Mouse (Mus musculus): ENCODE data around the gene Syngr3. TPM values are rescaled to one million over a fixed set of nuclear protein-coding genes. Genes with fewer than 3 reads are reported as not detected.
"Not testable (repeated sequence)": the region's sequence is repeated elsewhere in the genome, so short reads cannot be mapped to it uniquely, and the experiment has no call there.

Syngr3 gene
- polyA plus RNA-seq, 1 experiment from 2014 or later, result 6.9 TPM

- no peak overlapping the region for H3K4me3 ChIP-seq (replicated peaks)
- no peaks in the 10 kb centered on the region for H3K27me3 ChIP-seq (replicated peaks)
- 12% methylated on average over 5 of the region's 5 CpGs for WGBS
- peaks cover 4% of the 10 kb centered on the region; the same call in 1 of the 2 replicates for H3K36me3 ChIP-seq
- H3K9me3 ChIP-seq, result no peaks in the 10 kb centered on the region
- 0 out of 2 replicates have a peak, but pooled peaks have one; percentile 21 for ATAC-seq (ENCODE audit: insufficient read depth, low FRiP score, low read depth)
- H3K4me1 ChIP-seq, result peaks cover 21% of the 10 kb centered on the region
- H3K9ac ChIP-seq, result no peak overlapping the region
- peak overlapping the region; percentile 67; the same call in 1 of the 2 replicates for H3K4me2 ChIP-seq
- no peak overlapping the region for H3K27ac ChIP-seq
These were observed 17.6 kb downstream of the Syngr3 start for GRCm38 (mm10) chr17:24672141-24672540.

GRCm38 (mm10) chr17:24671346-24671745 lies 18.4 kb downstream of the Syngr3 start:
- Histone ChIP-seq H3K9me3 (no peaks in the 10 kb centered on the region), H3K4me3 (replicated peaks) (peak overlapping the region; percentile 98; the same call in 1 of the 2 replicates), H3K36me3 (no peaks in the 10 kb centered on the region), H3K4me2 (peak overlapping the region; percentile 67; the same call in 1 of the 2 replicates), H3K4me1 (peaks cover 20% of the 10 kb centered on the region), H3K27ac (no peak overlapping the region), H3K9ac (no peak overlapping the region), H3K27me3 (replicated peaks) (no peaks in the 10 kb centered on the region)
- WGBS, result 62% methylated on average over 5 of the region's 5 CpGs
- ATAC-seq (ENCODE audit: insufficient read depth, low FRiP score, low read depth), result no peak

GRCm38 (mm10) chr17:24670246-24670844 lies 19.4 kb downstream of the Syngr3 start:
- Histone ChIP-seq H3K36me3 (no peaks in the 10 kb centered on the region), H3K4me1 (peaks cover 20% of the 10 kb centered on the region), H3K4me2 (peak overlapping the region; percentile 67), H3K27me3 (replicated peaks) (no peaks in the 10 kb centered on the region), H3K9me3 (no peaks in the 10 kb centered on the region), H3K4me3 (replicated peaks) (peak overlapping the region; percentile 98), H3K27ac (peak overlapping the region; percentile 84), H3K9ac (peak overlapping the region; percentile 89)
- no peak for ATAC-seq (ENCODE audit: insufficient read depth, low FRiP score, low read depth)
- 9% methylated on average over 8 of the region's 8 CpGs for WGBS

GRCm38 (mm10) chr17:24669545-24670245 lies 20.1 kb downstream of the Syngr3 start, which contains the start of gene Zfp598:
Gene Zfp598 (plus strand): TSS chr17:24669687.
- ATAC-seq (ENCODE audit: insufficient read depth, low FRiP score, low read depth), result peak; percentile 99
- Histone ChIP-seq H3K4me3 (replicated peaks) (peak within 1 kb of the TSS; percentile 98), H3K27me3 (replicated peaks) (no peaks in the 10 kb centered on the region), H3K36me3 (no peaks in the 10 kb centered on the region), H3K27ac (peak within 1 kb of the TSS; percentile 84), H3K4me2 (peak within 1 kb of the TSS; percentile 67), H3K9ac (peak within 1 kb of the TSS; percentile 89), H3K4me1 (peaks cover 20% of the 10 kb centered on the region), H3K9me3 (no peaks in the 10 kb centered on the region)
- WGBS, result under 1% methylated on average over 64 of the region's 80 CpGs

- 6% methylated on average over 15 of the region's 15 CpGs for WGBS
- not testable (repeated sequence) for H3K9me3 ChIP-seq; ATAC-seq (ENCODE audit: insufficient read depth, low FRiP score, low read depth); H3K36me3 ChIP-seq; H3K27me3 ChIP-seq (replicated peaks)
- peak overlapping the region; percentile 26; the same call in 1 of the 2 replicates for H3K9ac ChIP-seq
- H3K4me1 ChIP-seq, result peaks cover 20% of the 10 kb centered on the region
- peak overlapping the region; percentile 62 for H3K27ac ChIP-seq
- peak overlapping the region; percentile 67 for H3K4me2 ChIP-seq
- H3K4me3 ChIP-seq (replicated peaks), result peak overlapping the region; percentile 98
These were observed 20.6 kb downstream of the Syngr3 start for GRCm38 (mm10) chr17:24669214-24669544.

- 21% methylated on average over 6 of the region's 6 CpGs for WGBS
- Histone ChIP-seq H3K4me2 (no peak overlapping the region), H3K27me3 (replicated peaks) (no peaks in the 10 kb centered on the region), H3K36me3 (no peaks in the 10 kb centered on the region), H3K9me3 (no peaks in the 10 kb centered on the region), H3K4me1 (peaks cover 20% of the 10 kb centered on the region), H3K9ac (no peak overlapping the region), H3K27ac (no peak overlapping the region), H3K4me3 (replicated peaks) (no peak overlapping the region)
- no peak for ATAC-seq (ENCODE audit: insufficient read depth, low FRiP score, low read depth)
These were observed 22.3 kb downstream of the Syngr3 start for GRCm38 (mm10) chr17:24667416-24667815.

GRCm38 (mm10) chr17:24667011-24667410 lies 22.7 kb downstream of the Syngr3 start:
- ATAC-seq (ENCODE audit: insufficient read depth, low FRiP score, low read depth); H3K9me3 ChIP-seq; H3K27me3 ChIP-seq (replicated peaks); H3K4me3 ChIP-seq (replicated peaks); H3K36me3 ChIP-seq; H3K9ac ChIP-seq; H3K27ac ChIP-seq; H3K4me2 ChIP-seq: not testable (repeated sequence)
- peaks cover 16% of the 10 kb centered on the region for H3K4me1 ChIP-seq
- 58% methylated on average over 7 of the region's 7 CpGs for WGBS

GRCm38 (mm10) chr17:24658017-24658758 lies 31.6 kb downstream of the Syngr3 start, which contains the start of gene Npw:
Gene Npw (minus strand): TSS chr17:24658457.
- 1% methylated on average over 47 of the region's 47 CpGs for WGBS
- Histone ChIP-seq H3K27me3 (replicated peaks) (peaks cover 42% of the 10 kb centered on the region), H3K4me2 (peak within 1 kb of the TSS; percentile 95), H3K9ac (no peak within 1 kb of the TSS; the same call in 1 of the 2 replicates), H3K27ac (no peak within 1 kb of the TSS), H3K4me3 (replicated peaks) (peak within 1 kb of the TSS; percentile 40), H3K36me3 (no peaks in the 10 kb centered on the region), H3K9me3 (no peaks in the 10 kb centered on the region), H3K4me1 (peaks cover 12% of the 10 kb centered on the region; the same call in 1 of the 2 replicates)
- ATAC-seq (ENCODE audit: insufficient read depth, low FRiP score, low read depth), result peak; percentile 51

GRCm38 (mm10) chr17:24654969-24655368 lies 34.8 kb downstream of the Syngr3 start:
- no peak overlapping the region for H3K4me3 ChIP-seq (replicated peaks)
- no peaks in the 10 kb centered on the region for H3K36me3 ChIP-seq
- peaks cover 18% of the 10 kb centered on the region; the same call in 1 of the 2 replicates for H3K4me1 ChIP-seq
- no peaks in the 10 kb centered on the region for H3K9me3 ChIP-seq
- H3K27ac ChIP-seq, result no peak overlapping the region
- 67% methylated on average over 4 of the region's 4 CpGs for WGBS
- no peak overlapping the region for H3K9ac ChIP-seq
- peaks cover 33% of the 10 kb centered on the region for H3K27me3 ChIP-seq (replicated peaks)
- no peak for ATAC-seq (ENCODE audit: insufficient read depth, low FRiP score, low read depth)
- H3K4me2 ChIP-seq, result no peak overlapping the region

- peaks cover 28% of the 10 kb centered on the region for H3K27me3 ChIP-seq (replicated peaks)
- WGBS, result 2% methylated on average over 19 of the region's 19 CpGs
- H3K27ac ChIP-seq, result 0 out of 2 replicates have a peak overlapping the region, but pooled peaks have one; percentile 33
- peak overlapping the region; percentile 61 for H3K4me2 ChIP-seq
- H3K4me3 ChIP-seq (replicated peaks), result peak overlapping the region; percentile 34
- H3K36me3 ChIP-seq, result no peaks in the 10 kb centered on the region
- peaks cover 18% of the 10 kb centered on the region; the same call in 1 of the 2 replicates for H3K4me1 ChIP-seq
- H3K9me3 ChIP-seq, result no peaks in the 10 kb centered on the region
- no peak overlapping the region for H3K9ac ChIP-seq
- ATAC-seq (ENCODE audit: insufficient read depth, low FRiP score, low read depth), result peak; percentile 43
These were observed 35.6 kb downstream of the Syngr3 start for GRCm38 (mm10) chr17:24653967-24654710.

- WGBS, result 80% methylated on average over 3 of the region's 3 CpGs
- H3K4me1 ChIP-seq, result peaks cover 16% of the 10 kb centered on the region; the same call in 1 of the 2 replicates
- H3K9me3 ChIP-seq, result no peaks in the 10 kb centered on the region
- no peak overlapping the region for H3K4me3 ChIP-seq (replicated peaks)
- ATAC-seq (ENCODE audit: insufficient read depth, low FRiP score, low read depth), result no peak
- peaks cover 5% of the 10 kb centered on the region; the same call in 1 of the 2 replicates for H3K27me3 ChIP-seq (replicated peaks)
- H3K27ac ChIP-seq, result no peak overlapping the region
- no peaks in the 10 kb centered on the region for H3K36me3 ChIP-seq
- no peak overlapping the region for H3K9ac ChIP-seq
- H3K4me2 ChIP-seq, result no peak overlapping the region
These were observed 37.9 kb downstream of the Syngr3 start for GRCm38 (mm10) chr17:24651835-24652234.
